Mouse (Mus musculus): Measurements from ENCODE around the gene Cbarp.

GRCm38 (mm10) chr10:80127920-80128319, 12.7 kb downstream of the Cbarp start:
- TF ChIP-seq POLR2A (IDR thresholded peaks at IDR 0.05; ENCODE audit: low read depth, low read length) (no peak), CTCF (conservative IDR thresholded peaks at IDR 0.05 in 1 of 2, IDR thresholded peaks at IDR 0.05 in 1 of 2; ENCODE audit: low read depth in 2 of 2, low read length in 2 of 2) (no peak), EP300 (IDR thresholded peaks at IDR 0.05; ENCODE audit: low read length) (no peak), BHLHE40 (IDR thresholded peaks at IDR 0.05; ENCODE audit: low read depth, low read length) (no peak), MEF2A (IDR thresholded peaks at IDR 0.05; ENCODE audit: borderline replicate concordance, low read depth, low read length) (no peak), SMC3 (IDR thresholded peaks at IDR 0.05; ENCODE audit: low read depth, low read length) (no peak), CHD1 (IDR thresholded peaks at IDR 0.05; ENCODE audit: low read depth, low read length) (no peak)
